Mouse (Mus musculus) megakaryocyte, embryonic 14.5 days (primary cell): Measurements from ENCODE around the gene Cpa4.

ENCODE experiments used
- FLI1 ChIP-seq: IDR thresholded peaks from 2 replicates; pipeline ENCODE4 v1.6.1; 2012; ENCODE audit warnings: low read length, inconsistent platforms, mixed read lengths
- GATA1 ChIP-seq: IDR thresholded peaks from 3 replicates; pipeline ENCODE4 v1.6.1; 2012; ENCODE audit warnings: mixed read lengths, low read length, inconsistent platforms, borderline replicate concordance

GRCm38 (mm10) chr6:30526586-30527515 is 41.3 kb upstream of the Cpa4 start:
- TF ChIP-seq GATA1 (no peak), FLI1 (no peak)
